Comparison of ENCODE assay signal across 8 mouse cellular contexts in genomic region chr5:74530785-74531184, GRCm38 (mm10). TPM values are rescaled to one million over a fixed set of nuclear protein-coding genes. Genes with fewer than 3 reads are reported as not detected.
A peak's percentile ranks its signal among the peaks of the same experiment; 100 is the strongest.
DNase-seq lines count a peak whose midpoint lies in the region; ATAC-seq and TF ChIP-seq lines count a peak whose summit lies in the region.

No protein-coding gene starts in this region.

- peak; percentile 14 for DNase-seq in cerebellum, adult 11-12 months
- DNase-seq in cerebellum, postnatal 10 days: no peak
- DNase-seq in testis, postnatal 14 days (ENCODE audit: low spot score): no peak
- DNase-seq in stomach, postnatal 0 days (ENCODE audit: low spot score): no peak
- DNase-seq in layer of hippocampus, adult 18-20 months (ENCODE audit: low spot score in 2 of 2): no peak
- no peak for DNase-seq in left cerebral cortex, adult 18-20 months (ENCODE audit: low spot score in 2 of 2)

- H3K36me3 ChIP-seq in testis, adult 2 months (ENCODE audit: control insufficient read depth, insufficient read depth, low read length): no peaks in the 10 kb centered on the region
- H3K36me3 ChIP-seq in limb, embryonic 15.5 days: no peaks in the 10 kb centered on the region
- no peaks in the 10 kb centered on the region for H3K36me3 ChIP-seq in stomach, postnatal 0 days (ENCODE audit: control insufficient read depth, insufficient read depth, low read length)

- 17% methylated on average over 16 of the region's 16 CpGs for WGBS in limb, embryonic 15.5 days
- 18% methylated on average over 16 of the region's 16 CpGs for WGBS in stomach, postnatal 0 days

- peak overlapping the region; percentile 57 for H3K9ac ChIP-seq in limb, embryonic 15.5 days
- peak overlapping the region; percentile 77 for H3K9ac ChIP-seq in stomach, postnatal 0 days (ENCODE audit: low read length)

- H3K27me3 ChIP-seq in testis, adult 2 months (ENCODE audit: control insufficient read depth, insufficient read depth, low read length): no peaks in the 10 kb centered on the region
- H3K27me3 ChIP-seq in limb, embryonic 15.5 days: no peaks in the 10 kb centered on the region
- no peaks in the 10 kb centered on the region for H3K27me3 ChIP-seq in stomach, postnatal 0 days (ENCODE audit: control insufficient read depth, insufficient read depth, low read length)

- peak overlapping the region; percentile 98 for H3K4me2 ChIP-seq in limb, embryonic 15.5 days
- peak overlapping the region; percentile 97 for H3K4me2 ChIP-seq in stomach, postnatal 0 days (replicated peaks; ENCODE audit: low read depth)

- no peak for TF ChIP-seq POLR2A in testis, adult 2 months (IDR thresholded peaks at IDR 0.05; ENCODE audit: control insufficient read depth, low read depth, low read length)

- no peak for TF ChIP-seq EP300 in stomach, postnatal 0 days (optimal IDR thresholded peaks at IDR 0.05)

- H3K9me3 ChIP-seq in limb, embryonic 15.5 days: no peaks in the 10 kb centered on the region
- H3K9me3 ChIP-seq in stomach, postnatal 0 days (ENCODE audit: control insufficient read depth, low read length): no peaks in the 10 kb centered on the region

- H3K27ac ChIP-seq in testis, adult 2 months (ENCODE audit: control insufficient read depth, insufficient read depth, low read depth, low read length): no peak overlapping the region; the same call in 1 of the 2 replicates
- H3K27ac ChIP-seq in limb, embryonic 15.5 days: no peak overlapping the region
- no peak overlapping the region for H3K27ac ChIP-seq in stomach, postnatal 0 days (replicated peaks)

- TF ChIP-seq CTCF in testis, adult 2 months (IDR thresholded peaks at IDR 0.05; ENCODE audit: control insufficient read depth, insufficient read depth, insufficient replicate concordance, low read depth, low read length): 0 out of 2 replicates have a peak, but pooled peaks have one; percentile 1
- no peak for TF ChIP-seq CTCF in stomach, postnatal 0 days (IDR thresholded peaks at IDR 0.05; ENCODE audit: low read depth)

- ATAC-seq in limb, embryonic 15.5 days (ENCODE audit: insufficient number of reproducible peaks, low FRiP score, low TSS enrichment, low read depth): no peak
- ATAC-seq in stomach, postnatal 0 days (ENCODE audit: low FRiP score, low TSS enrichment): no peak

- H3K4me1 ChIP-seq in testis, adult 2 months (ENCODE audit: control insufficient read depth, insufficient read depth, low read length): peaks cover 8% of the 10 kb centered on the region
- H3K4me1 ChIP-seq in limb, embryonic 15.5 days: peaks cover 25% of the 10 kb centered on the region
- H3K4me1 ChIP-seq in stomach, postnatal 0 days (replicated peaks; ENCODE audit: control insufficient read depth, insufficient read depth): 0 out of 2 replicates have a peak, but pooled peaks cover 3% of the 10 kb centered on the region

- peak overlapping the region; percentile 98 for H3K4me3 ChIP-seq in testis, adult 2 months (ENCODE audit: control insufficient read depth, low read depth, low read length)
- peak overlapping the region; percentile 89 for H3K4me3 ChIP-seq in limb, embryonic 15.5 days
- H3K4me3 ChIP-seq in stomach, postnatal 0 days (ENCODE audit: low read depth, low read length): peak overlapping the region; percentile 95

RNA-seq across cellular contexts. Expression of gene Scfd2, which starts 0.8 kb away (rescaled TPM):
- polyA plus RNA-seq in testis, adult 2 months (2012; rRNA removed): 14.9 and 17.6 TPM in 2 replicates
- 21.2 and 26.6 TPM in 2 replicates for polyA plus RNA-seq in limb, embryonic 15.5 days (2015; fragmentation: Nextera tagmentation; extraction: Ambion mirVana)
- polyA plus RNA-seq in stomach, postnatal 0 days (2015; fragmentation: Nextera tagmentation; extraction: Ambion mirVana): 14.3 and 15.2 TPM in 2 replicates
- total RNA-seq in layer of hippocampus, adult 18-20 months (2021): 10 to 100 TPM; 24.7 to 25.2 TPM
- total RNA-seq in left cerebral cortex, adult 18-20 months (2021): 10 to 100 TPM; 25.4 to 27.2 TPM

RNA-seq across cellular contexts. Expression of gene Fip1l1, which starts 4.5 kb away (rescaled TPM):
- polyA plus RNA-seq in testis, adult 2 months (2012; rRNA removed): 18.1 and 18.7 TPM in 2 replicates
- polyA plus RNA-seq in limb, embryonic 15.5 days (2015; fragmentation: Nextera tagmentation; extraction: Ambion mirVana): 83.4 and 85.2 TPM in 2 replicates
- polyA plus RNA-seq in stomach, postnatal 0 days (2015; fragmentation: Nextera tagmentation; extraction: Ambion mirVana): 33.3 and 33.5 TPM in 2 replicates
- 10 to 100 TPM; 66.7 to 69.1 TPM for total RNA-seq in layer of hippocampus, adult 18-20 months (2021)
- 10 to 100 TPM; 66.2 to 67.4 TPM for total RNA-seq in left cerebral cortex, adult 18-20 months (2021)
